Mouse (Mus musculus): ENCODE data around the gene Gm10135. TPM values are rescaled to one million over a fixed set of nuclear protein-coding genes. Genes with fewer than 3 reads are reported as not detected.
"Not testable (repeated sequence)": the region's sequence is repeated elsewhere in the genome, so short reads cannot be mapped to it uniquely, and the experiment has no call there.

The Gm10135 gene
- polyA plus RNA-seq (2012; rRNA removed), result not detected in 2 replicates

- Histone ChIP-seq H3K4me3 (ENCODE audit: control insufficient read depth, low read depth, low read length) (no peak within 1 kb of the TSS), H3K27me3 (ENCODE audit: control insufficient read depth, insufficient read depth, low read length) (no peaks in the 10 kb centered on the region), H3K4me1 (ENCODE audit: control insufficient read depth, insufficient read depth, low read length) (no peaks in the 10 kb centered on the region), H3K36me3 (ENCODE audit: control insufficient read depth, insufficient read depth, low read length) (no peaks in the 10 kb centered on the region; the same call in 1 of the 2 replicates), H3K27ac (ENCODE audit: control insufficient read depth, insufficient read depth, low read depth, low read length) (no peak within 1 kb of the TSS)
- no peak for TF ChIP-seq CTCF (IDR thresholded peaks at IDR 0.05; ENCODE audit: control insufficient read depth, insufficient read depth, insufficient replicate concordance, low read depth, low read length)
- TF ChIP-seq POLR2A (IDR thresholded peaks at IDR 0.05; ENCODE audit: control insufficient read depth, low read depth, low read length), result no peak
Measured at GRCm38 (mm10) chr5:72974602-72975001, at the start of gene Gm10135. TSS of gene Gm10135 (minus strand) at chr5:72974702.

- Histone ChIP-seq H3K27me3 (ENCODE audit: control insufficient read depth, insufficient read depth, low read length) (no peaks in the 10 kb centered on the region), H3K36me3 (ENCODE audit: control insufficient read depth, insufficient read depth, low read length) (no peaks in the 10 kb centered on the region), H3K4me1 (ENCODE audit: control insufficient read depth, insufficient read depth, low read length) (no peaks in the 10 kb centered on the region), H3K4me3 (ENCODE audit: control insufficient read depth, low read depth, low read length) (no peak overlapping the region), H3K27ac (ENCODE audit: control insufficient read depth, insufficient read depth, low read depth, low read length) (no peak overlapping the region)
- TF ChIP-seq POLR2A (IDR thresholded peaks at IDR 0.05; ENCODE audit: control insufficient read depth, low read depth, low read length) (no peak), CTCF (IDR thresholded peaks at IDR 0.05; ENCODE audit: control insufficient read depth, insufficient read depth, insufficient replicate concordance, low read depth, low read length) (no peak)
Measured at GRCm38 (mm10) chr5:73023801-73024200, 49.3 kb upstream of the Gm10135 start.

DNA sequence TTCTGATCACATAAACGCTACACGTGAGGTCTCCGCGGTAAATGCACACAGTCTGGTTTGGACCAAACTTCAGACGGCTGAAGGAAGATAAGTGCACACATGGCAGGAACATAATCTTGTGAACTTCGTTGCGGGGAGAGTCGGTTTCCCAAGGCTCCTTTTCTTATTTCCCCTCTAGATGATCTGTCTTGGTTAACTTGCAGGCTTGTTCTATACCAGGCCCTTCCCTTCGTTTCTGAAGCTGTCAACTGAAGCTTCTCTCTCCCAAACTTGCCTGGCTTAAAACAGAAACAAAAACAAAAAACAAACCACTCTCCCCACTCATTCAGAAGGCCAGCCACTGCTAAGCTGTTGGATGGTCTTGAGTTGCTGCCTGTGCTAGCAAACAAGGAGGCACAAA lies 40.2 kb upstream of the Gm10135 start:
- peaks cover 2% of the 10 kb centered on the region; the same call in 1 of the 2 replicates for H3K4me1 ChIP-seq (ENCODE audit: control insufficient read depth, insufficient read depth, low read length)
- TF ChIP-seq CTCF (IDR thresholded peaks at IDR 0.05; ENCODE audit: control insufficient read depth, insufficient read depth, insufficient replicate concordance, low read depth, low read length) (no peak), POLR2A (IDR thresholded peaks at IDR 0.05; ENCODE audit: control insufficient read depth, low read depth, low read length) (no peak)
- H3K27me3 ChIP-seq (ENCODE audit: control insufficient read depth, insufficient read depth, low read length), result no peaks in the 10 kb centered on the region
- H3K36me3 ChIP-seq (ENCODE audit: control insufficient read depth, insufficient read depth, low read length), result no peaks in the 10 kb centered on the region
- no peak overlapping the region for H3K4me3 ChIP-seq (ENCODE audit: control insufficient read depth, low read depth, low read length)
- H3K27ac ChIP-seq (ENCODE audit: control insufficient read depth, insufficient read depth, low read depth, low read length), result no peak overlapping the region

DNA sequence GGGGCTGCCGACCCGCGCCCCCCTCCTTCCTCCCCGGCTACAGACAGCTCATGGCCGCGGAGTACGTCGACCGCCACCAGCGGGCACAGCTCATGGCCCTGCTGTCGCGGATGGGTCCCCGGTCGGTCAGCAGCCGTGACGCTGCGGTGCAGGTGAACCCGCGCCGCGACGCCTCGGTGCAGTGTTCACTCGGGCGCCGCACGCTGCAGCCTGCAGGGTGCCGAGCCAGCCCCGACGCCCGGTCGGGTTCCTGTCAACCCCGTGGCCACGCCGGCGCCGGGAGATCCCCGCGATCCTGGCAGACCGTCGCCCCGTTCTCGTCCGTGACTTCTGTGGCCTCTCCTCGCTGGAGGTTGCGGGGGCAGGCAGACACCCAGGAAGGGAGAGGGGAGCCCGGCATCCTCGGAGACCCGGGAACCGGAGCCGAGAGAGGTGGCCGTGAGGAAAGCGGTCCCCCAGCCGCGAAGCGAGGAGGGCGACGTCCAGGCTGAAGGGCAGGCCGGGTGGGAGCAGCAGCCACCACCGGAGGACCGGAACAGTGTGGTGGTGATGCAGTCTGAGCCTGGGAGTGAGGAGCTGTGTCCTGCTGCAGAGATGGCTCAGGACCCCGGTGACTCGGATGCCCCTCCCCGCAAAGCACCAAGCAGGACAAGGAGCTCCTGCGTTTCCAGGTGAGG lies 39.2 kb upstream of the Gm10135 start:
- not testable (repeated sequence) for H3K4me3 ChIP-seq (ENCODE audit: control insufficient read depth, low read depth, low read length); H3K27ac ChIP-seq (ENCODE audit: control insufficient read depth, insufficient read depth, low read depth, low read length); H3K27me3 ChIP-seq (ENCODE audit: control insufficient read depth, insufficient read depth, low read length); H3K36me3 ChIP-seq (ENCODE audit: control insufficient read depth, insufficient read depth, low read length); H3K4me1 ChIP-seq (ENCODE audit: control insufficient read depth, insufficient read depth, low read length)

- not testable (repeated sequence) for H3K4me1 ChIP-seq (ENCODE audit: control insufficient read depth, insufficient read depth, low read length); H3K27ac ChIP-seq (ENCODE audit: control insufficient read depth, insufficient read depth, low read depth, low read length); H3K36me3 ChIP-seq (ENCODE audit: control insufficient read depth, insufficient read depth, low read length); H3K27me3 ChIP-seq (ENCODE audit: control insufficient read depth, insufficient read depth, low read length); H3K4me3 ChIP-seq (ENCODE audit: control insufficient read depth, low read depth, low read length)
Measured at GRCm38 (mm10) chr5:73012884-73013610, 38.5 kb upstream of the Gm10135 start.

GRCm38 (mm10) chr5:73011806-73012205 lies 37.3 kb upstream of the Gm10135 start:
- H3K4me3 ChIP-seq (ENCODE audit: control insufficient read depth, low read depth, low read length), result peak overlapping the region; percentile 27
- not testable (repeated sequence) for H3K36me3 ChIP-seq (ENCODE audit: control insufficient read depth, insufficient read depth, low read length); H3K27me3 ChIP-seq (ENCODE audit: control insufficient read depth, insufficient read depth, low read length); H3K4me1 ChIP-seq (ENCODE audit: control insufficient read depth, insufficient read depth, low read length); H3K27ac ChIP-seq (ENCODE audit: control insufficient read depth, insufficient read depth, low read depth, low read length)

DNA sequence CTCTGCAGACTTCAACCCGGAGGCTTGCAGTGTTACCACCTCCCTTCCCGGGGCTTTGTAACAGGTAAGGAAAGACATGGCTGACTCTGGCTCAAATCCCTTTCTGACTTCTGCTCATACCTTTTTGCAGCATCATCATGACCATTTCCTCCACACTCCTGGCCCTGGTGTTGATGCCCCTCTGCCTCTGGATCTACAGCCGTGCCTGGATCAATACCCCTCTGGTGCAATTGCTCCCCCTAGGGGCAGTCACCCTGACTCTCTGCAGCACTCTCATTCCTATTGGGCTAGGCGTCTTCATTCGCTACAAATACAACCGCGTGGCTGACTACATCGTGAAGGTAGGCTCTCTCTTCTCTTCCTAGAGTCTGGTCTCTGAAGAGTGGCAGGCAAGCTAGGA lies 33.7 kb upstream of the Gm10135 start:
- TF ChIP-seq CTCF (IDR thresholded peaks at IDR 0.05; ENCODE audit: control insufficient read depth, insufficient read depth, insufficient replicate concordance, low read depth, low read length), result peak; percentile 24; the same call in 1 of the 2 replicates
- H3K27ac ChIP-seq (ENCODE audit: control insufficient read depth, insufficient read depth, low read depth, low read length); H3K27me3 ChIP-seq (ENCODE audit: control insufficient read depth, insufficient read depth, low read length); H3K36me3 ChIP-seq (ENCODE audit: control insufficient read depth, insufficient read depth, low read length); H3K4me1 ChIP-seq (ENCODE audit: control insufficient read depth, insufficient read depth, low read length); H3K4me3 ChIP-seq (ENCODE audit: control insufficient read depth, low read depth, low read length): not testable (repeated sequence)

GRCm38 (mm10) chr5:73007582-73007959 lies 33.1 kb upstream of the Gm10135 start:
- TF ChIP-seq CTCF (IDR thresholded peaks at IDR 0.05; ENCODE audit: control insufficient read depth, insufficient read depth, insufficient replicate concordance, low read depth, low read length) (no peak), POLR2A (IDR thresholded peaks at IDR 0.05; ENCODE audit: control insufficient read depth, low read depth, low read length) (no peak)
- no peaks in the 10 kb centered on the region for H3K27me3 ChIP-seq (ENCODE audit: control insufficient read depth, insufficient read depth, low read length)
- peaks cover 4% of the 10 kb centered on the region; the same call in 1 of the 2 replicates for H3K4me1 ChIP-seq (ENCODE audit: control insufficient read depth, insufficient read depth, low read length)
- H3K4me3 ChIP-seq (ENCODE audit: control insufficient read depth, low read depth, low read length), result no peak overlapping the region
- no peaks in the 10 kb centered on the region for H3K36me3 ChIP-seq (ENCODE audit: control insufficient read depth, insufficient read depth, low read length)
- no peak overlapping the region for H3K27ac ChIP-seq (ENCODE audit: control insufficient read depth, insufficient read depth, low read depth, low read length)

Measured in testis, adult 2 months (tissue).